Mouse (Mus musculus): ENCODE measurements around the gene Ciart. TPM values are rescaled to one million over a fixed set of nuclear protein-coding genes. Genes with fewer than 3 reads are reported as not detected.
"Not testable (repeated sequence)": the region's sequence is repeated elsewhere in the genome, so short reads cannot be mapped to it uniquely, and the experiment has no call there.

The Ciart gene
- total RNA-seq, 2 experiments from 2014 or later: 2.6 to 4.0 TPM

DNA sequence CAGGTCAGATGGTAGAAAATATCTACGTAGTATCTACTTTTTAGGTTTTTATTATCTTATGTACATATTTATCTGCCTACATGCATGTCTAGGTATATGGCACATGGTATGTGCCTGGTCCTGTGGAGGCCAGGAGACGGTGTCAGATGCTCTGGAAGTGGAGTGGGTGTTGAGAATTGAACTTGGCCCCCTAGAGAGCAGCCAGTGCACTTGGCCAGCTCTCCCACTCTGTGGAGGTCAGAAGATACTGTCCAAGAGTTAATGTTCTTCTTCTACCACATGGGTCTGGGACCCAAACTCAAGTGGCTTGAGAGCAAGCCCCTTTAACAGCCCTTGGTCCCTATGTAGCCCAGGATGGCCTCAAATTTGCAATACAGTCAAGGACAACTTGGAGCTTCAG is 14.6 kb downstream of the Ciart start:
- ATAC-seq (replicated peaks; ENCODE audit: poor library complexity, severe bottlenecking): no peak

DNA sequence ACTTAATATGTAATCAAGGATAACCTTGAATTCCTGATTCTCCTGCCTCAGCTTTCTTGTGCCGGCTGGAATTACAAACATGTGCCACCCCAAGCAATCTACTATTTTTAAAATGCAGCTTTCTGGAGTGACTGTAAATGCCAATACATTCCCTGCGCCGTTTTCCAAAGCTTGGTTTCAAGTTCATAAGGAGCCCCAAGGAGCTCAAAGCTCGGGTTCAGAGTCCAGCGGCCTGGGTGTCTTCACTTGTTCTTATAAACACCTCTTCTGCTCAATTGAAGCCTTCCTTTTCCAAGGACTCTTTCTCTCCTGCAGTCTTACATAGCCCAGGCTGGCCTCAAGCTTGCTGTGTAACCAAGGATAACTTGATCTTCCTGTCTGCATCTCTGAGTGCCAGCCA is 16.0 kb downstream of the Ciart start:
- no peak for ATAC-seq (replicated peaks; ENCODE audit: poor library complexity, severe bottlenecking)

DNA sequence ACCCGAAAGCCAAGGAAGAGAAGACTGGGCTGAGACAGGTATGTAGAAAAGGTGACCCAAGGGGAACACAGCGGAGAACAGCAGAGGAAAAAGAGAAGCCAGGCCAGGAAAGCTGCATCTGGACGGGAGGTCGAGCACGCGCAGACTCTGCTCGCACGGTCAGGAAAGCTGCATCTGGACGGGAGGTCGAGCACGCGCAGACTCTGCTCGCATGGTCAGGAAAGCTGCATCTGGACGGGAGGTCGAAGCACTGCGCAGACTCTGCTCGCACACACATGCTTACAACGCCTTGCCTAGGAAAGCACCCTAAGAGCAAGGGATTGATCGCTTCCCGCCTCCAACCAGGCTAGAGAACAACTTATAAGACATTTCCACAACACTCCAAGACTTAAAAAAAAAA is 16.5 kb downstream of the Ciart start:
- ATAC-seq (replicated peaks; ENCODE audit: poor library complexity, severe bottlenecking): no peak

DNA sequence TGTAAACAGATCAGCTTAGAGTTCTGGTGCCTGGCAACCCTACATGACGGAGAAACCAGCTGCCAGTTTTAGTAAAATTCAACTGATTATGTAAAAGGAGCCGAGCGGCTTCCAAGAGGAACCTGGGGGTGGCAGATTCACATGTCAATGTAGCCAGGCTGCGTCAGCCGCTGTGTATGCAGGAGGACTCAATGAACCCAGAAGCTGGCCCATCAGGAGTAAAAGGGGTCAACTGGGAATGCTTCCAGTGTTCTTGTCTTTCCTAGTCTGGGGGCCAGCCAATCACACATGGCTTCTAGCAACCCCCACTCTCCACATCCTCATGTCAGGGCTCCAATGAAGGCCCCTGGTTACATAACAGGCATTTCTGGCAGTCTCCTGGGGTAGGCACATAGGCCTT is 17.0 kb downstream of the Ciart start:
- ATAC-seq (replicated peaks; ENCODE audit: poor library complexity, severe bottlenecking): no peak

DNA sequence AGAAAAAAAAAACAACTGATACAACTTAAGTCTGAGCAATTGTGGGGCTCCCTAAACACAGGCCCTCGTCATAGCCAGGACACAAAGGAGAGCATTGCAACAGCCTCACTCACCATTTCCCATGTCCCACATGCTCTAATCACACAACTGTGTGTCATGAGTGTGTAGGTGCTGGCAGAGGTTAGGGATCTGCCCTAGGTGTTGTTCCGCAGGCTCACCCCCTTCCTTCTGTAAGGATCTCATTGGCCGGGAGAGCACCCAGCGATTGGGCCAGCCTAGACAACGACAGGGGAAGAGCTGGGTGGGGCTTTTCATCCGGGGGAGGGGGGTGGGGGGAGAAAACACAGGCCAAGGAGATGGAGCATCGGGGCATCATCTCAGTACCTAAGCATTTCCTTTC is 18.5 kb downstream of the Ciart start:
- no peak for ATAC-seq (replicated peaks; ENCODE audit: poor library complexity, severe bottlenecking)

DNA sequence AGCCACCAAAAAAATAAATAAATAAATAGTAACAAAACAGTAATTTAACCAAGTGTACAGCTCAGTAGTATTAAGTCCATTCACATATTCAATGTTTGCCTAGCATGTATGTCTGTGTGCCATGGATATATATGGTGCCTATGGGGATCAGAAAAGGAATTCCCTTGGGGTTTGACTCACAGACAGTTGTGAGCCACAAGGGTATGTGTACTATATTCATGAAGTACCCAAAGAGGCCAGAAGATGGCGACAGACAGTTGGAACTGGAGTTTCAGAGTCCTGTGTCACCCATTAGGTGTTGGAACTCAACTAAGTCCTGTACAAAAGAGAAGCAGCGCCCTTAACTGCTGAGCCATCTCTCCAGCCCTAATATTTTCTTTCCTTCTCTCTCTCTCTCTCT is 20.3 kb downstream of the Ciart start:
- ATAC-seq (replicated peaks; ENCODE audit: poor library complexity, severe bottlenecking): peak; percentile 98

DNA sequence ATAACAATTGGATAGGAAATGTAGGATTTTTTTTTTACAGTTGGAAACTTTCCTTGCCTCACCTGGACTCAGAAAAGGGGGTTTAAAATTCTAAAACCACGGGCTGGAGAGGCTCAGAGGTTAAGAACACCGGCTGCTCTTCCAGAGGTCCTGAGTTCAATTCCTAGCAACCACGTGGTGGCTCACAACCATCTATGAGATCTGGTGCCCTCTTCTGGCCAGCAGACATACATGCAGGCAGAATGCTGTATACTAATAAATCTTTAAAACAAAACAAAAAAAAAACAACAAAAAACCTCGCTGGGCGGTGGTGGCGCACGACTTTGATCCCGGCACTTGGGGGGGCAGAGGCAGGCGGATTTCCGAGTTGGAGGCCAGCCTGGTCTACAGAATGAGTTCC is 20.8 kb downstream of the Ciart start:
- ATAC-seq (replicated peaks; ENCODE audit: poor library complexity, severe bottlenecking): no peak

DNA sequence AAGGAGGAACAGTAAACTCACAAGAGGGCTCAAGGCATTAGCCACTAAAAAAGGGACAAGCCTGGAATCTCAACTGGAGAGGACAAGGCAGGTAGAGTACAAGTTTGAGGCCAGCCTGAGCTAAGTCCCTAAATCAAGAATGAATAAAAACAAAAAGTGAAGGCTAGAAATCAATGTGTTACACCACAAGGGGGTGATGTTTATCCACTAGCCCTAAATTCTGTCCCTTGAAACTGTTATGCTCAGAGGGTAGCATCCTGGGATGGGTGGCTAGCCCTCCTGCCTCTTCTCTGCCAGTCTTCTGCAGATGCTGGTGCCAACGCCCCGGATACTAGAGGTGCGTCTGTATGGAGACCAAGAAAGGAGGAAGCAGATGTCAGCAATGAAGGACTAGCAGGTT is 21.7 kb downstream of the Ciart start:
- ATAC-seq (replicated peaks; ENCODE audit: poor library complexity, severe bottlenecking): no peak

DNA sequence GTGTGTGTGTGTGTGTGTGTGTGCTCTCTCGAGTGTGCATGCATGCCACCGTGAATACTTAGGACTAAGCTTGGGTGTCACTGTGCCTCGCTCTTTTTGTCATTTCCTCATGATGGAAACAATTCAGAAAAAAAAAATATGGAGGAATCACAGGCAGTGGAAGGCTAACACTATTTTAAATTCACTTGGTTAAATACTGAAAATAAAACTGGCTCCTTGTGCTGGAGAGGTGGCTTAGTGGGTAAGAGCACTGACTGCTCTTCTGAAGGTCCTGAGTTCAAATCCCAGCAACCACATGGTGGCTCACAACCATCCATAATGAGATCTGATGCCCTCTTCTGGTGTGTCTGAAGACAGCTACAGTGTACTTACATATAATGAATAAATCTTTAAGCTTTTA is 23.8 kb downstream of the Ciart start:
- not testable (repeated sequence) for ATAC-seq (replicated peaks; ENCODE audit: poor library complexity, severe bottlenecking)

DNA sequence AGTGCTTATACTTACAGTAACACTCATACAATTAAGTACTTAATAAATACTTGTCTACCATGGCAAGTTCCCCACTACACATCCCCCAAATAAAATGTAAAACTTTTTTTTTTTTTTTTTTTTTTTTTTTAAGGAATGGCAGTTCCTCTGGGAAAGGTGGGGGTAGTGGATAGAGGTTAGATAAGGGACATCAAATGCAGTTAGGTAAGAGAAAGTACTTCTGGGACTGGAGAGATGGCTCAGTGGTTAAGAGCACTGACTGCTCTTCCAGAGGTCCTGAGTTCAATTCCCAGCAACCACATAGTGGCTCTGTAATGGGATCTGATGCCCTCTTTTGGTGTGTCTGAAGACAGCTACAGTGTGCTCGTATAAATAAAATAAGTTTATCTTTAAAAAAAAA is 25.0 kb downstream of the Ciart start:
- ATAC-seq (replicated peaks; ENCODE audit: poor library complexity, severe bottlenecking): not testable (repeated sequence)

DNA sequence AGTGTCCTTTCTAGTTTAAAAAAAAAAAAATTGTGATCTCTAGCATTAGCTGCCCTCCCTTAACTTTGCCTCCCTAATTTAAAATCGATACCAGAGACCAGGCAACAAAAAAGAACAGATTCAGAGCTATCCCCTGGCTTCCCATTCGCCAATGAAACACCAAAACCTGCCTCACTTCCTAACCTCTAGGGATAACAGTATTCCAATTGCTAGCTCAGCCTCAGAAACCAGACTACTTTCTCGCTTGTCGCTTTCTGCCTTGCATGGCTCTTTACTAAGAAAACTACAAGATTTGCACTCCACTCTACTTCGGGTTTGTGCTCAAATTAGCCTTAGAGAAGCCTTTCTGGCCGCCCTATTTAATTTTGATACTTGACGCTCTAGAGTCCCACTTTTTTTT is 25.9 kb downstream of the Ciart start:
- ATAC-seq (replicated peaks; ENCODE audit: poor library complexity, severe bottlenecking): no peak

DNA sequence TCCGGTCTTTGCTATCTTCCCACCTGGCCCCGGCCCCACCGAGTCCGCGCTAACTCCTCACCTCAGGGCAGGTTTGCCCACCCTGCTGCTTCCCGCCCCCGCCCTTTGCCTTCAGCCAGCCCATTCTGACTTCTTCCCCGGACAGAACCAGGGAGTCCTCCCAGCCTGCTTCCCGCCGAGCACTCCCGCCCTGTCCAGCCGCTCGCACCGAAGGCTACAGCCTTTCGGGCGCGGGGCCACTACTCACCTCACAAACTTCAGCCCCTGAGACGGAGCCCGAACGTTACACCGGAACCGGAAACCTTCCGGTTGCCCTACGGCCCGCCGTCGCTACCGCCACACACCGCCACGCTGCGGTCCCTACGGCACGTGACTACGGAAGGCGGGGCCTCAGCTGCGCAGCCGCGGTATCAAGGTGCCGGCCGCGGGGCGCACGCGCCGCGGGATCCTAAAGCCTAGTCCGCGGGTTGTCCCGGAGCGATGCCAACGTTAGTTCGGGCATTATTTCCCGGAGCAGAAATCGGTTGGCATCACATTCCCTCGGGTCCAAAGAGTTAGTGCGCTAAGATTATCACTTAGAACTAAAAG is 26.5 kb downstream of the Ciart start, which contains the start of gene Prpf3:
Gene Prpf3 (minus strand): TSS at position 384 of the 588 bp plus-strand sequence.
- ATAC-seq (replicated peaks; ENCODE audit: poor library complexity, severe bottlenecking): peak; percentile 99

DNA sequence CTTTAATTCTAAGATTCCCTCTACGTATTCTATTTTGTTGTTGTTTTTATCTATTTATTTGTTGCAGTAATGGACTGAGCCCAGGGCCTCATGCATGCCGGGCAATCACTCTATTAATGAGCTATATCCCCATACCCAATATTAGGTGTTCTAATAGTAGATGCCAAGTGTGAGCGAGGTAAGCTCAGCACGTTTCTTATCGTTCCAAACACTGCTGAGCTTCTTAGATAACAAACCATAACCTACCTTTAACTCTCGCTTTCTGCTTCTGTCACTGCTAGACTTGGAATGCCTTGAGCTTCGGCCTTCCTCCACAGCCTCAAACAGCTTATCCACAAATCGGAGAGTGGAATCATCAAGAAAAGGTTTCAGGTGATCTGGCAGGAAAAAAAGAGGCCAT is 30.7 kb downstream of the Ciart start:
- no peak for ATAC-seq (replicated peaks; ENCODE audit: poor library complexity, severe bottlenecking)

DNA sequence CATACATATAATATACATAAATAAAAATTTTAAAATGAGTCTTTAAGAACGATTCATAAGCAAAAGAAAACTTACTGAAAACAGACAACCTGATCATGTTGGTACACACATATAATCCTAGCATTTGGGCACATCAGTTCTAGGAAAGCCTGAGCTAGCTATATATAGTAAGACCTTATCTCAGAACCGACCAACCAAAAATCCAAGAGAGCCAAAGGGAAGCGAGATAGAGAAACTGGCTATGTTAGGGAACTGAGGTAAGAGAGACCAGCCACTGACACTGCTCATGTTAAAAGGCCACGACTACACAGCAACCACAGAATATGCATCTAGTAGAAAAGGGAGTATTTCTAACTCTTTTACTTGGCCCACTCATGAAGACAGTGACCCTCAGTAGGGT is 31.4 kb downstream of the Ciart start:
- ATAC-seq (replicated peaks; ENCODE audit: poor library complexity, severe bottlenecking): no peak

DNA sequence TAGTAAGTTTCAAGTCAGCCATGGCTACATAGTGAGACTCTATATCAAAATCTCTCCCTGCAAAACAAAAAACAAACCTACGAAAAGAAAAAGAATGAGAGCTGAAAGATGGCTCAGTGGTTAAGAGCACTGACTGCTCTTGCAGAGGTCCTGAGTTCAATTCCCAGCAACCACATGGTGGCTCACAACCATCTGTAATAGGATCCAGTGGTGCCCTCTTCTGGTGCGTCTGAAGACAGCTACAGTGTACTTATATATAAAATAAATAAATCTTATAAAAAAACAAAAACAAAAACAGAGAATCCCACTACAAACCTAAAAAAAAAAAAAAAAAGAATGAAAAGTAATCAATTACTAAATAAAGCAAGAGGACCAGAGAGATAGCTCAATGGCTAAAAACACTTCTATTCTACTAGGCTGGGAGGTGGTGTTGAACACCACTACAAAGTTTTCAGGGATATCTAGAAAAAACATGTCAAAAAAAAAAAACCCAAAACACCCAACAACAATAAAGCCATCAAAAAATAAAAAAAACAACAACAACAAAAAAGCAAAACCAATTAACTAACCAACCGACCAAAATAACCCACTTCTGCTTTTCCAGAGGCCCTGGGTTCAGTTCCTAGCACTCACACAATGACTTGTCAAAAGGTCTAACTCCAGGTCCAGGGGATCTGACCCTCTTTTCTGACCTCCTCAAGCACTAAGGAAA is 39.4 kb downstream of the Ciart start:
- ATAC-seq (replicated peaks; ENCODE audit: poor library complexity, severe bottlenecking): no peak

DNA sequence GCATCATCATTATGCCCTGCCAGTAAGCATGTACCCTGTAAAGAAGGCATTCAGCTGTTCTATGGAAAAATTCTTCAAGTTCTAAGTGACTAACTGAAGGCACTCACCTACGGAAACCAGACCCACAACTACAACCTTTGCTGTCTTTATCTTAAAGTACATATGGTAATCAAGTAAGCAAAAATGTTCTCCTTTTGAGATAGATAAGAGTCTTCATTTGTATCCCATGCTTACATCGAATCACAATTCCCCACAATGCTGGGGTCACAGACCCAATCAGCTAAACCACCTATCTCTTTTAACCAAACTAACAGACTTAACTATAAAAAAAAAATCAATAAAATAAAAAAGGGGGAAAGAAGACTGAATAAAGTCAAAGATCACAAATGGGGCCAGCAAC is 42.8 kb downstream of the Ciart start:
- ATAC-seq (replicated peaks; ENCODE audit: poor library complexity, severe bottlenecking): no peak

DNA sequence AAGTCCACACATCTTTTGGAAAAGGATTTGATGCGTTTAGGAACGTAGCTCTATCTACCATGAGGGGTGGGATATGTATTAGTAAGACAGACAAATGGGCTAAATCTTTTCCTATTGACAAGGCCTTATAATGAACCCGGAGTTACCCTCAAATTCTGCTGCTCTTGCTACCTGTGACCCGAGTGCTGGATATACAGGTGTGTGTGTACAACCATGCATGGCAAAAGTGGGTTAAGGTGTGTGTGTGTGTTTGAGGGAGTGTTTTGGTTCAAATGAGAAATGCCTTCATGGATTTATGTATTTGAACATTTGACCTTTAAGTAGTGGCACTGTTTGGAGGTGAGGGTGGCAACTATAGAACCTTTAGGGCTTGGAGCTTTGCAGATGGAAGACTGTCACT is 53.0 kb downstream of the Ciart start:
- no peak for ATAC-seq (replicated peaks; ENCODE audit: poor library complexity, severe bottlenecking)

Other genes starting within 250 kb of the Ciart start
- gene Mcl1, start 223.5 kb downstream of the Ciart start, total RNA-seq (2014; fragmentation: Nextera tagmentation): 88.5 and 94.4 TPM in 2 replicates
- gene Mcl1, start 223.5 kb downstream of the Ciart start, total RNA-seq (2017): 123 and 124 TPM in 2 replicates
- gene Adamtsl4, start 194.3 kb downstream of the Ciart start, total RNA-seq (2014; fragmentation: Nextera tagmentation): 0.23 and 1.4 TPM in 2 replicates
- gene Adamtsl4, start 194.3 kb downstream of the Ciart start, total RNA-seq (2017): 0.17 TPM in 1 of 2 replicates, not detected in the other
- 5.6 and 10.4 TPM in 2 replicates for gene Ecm1, start 142.7 kb downstream of the Ciart start, total RNA-seq (2014; fragmentation: Nextera tagmentation)
- 0.30 TPM in 1 of 2 replicates, not detected in the other for gene Ecm1, start 142.7 kb downstream of the Ciart start, total RNA-seq (2017)
- 63.0 and 69.1 TPM in 2 replicates for gene Tars2, start 122.0 kb downstream of the Ciart start, total RNA-seq (2014; fragmentation: Nextera tagmentation)
- 47.6 and 53.2 TPM in 2 replicates for gene Tars2, start 122.0 kb downstream of the Ciart start, total RNA-seq (2017)
- gene Rprd2, start 63.4 kb downstream of the Ciart start, total RNA-seq (2014; fragmentation: Nextera tagmentation): 56.0 and 56.8 TPM in 2 replicates
- gene Rprd2, start 63.4 kb downstream of the Ciart start, total RNA-seq (2017): 17.5 and 23.8 TPM in 2 replicates
- 49.6 and 60.8 TPM in 2 replicates for gene Prpf3, start 26.4 kb downstream of the Ciart start, total RNA-seq (2014; fragmentation: Nextera tagmentation)
- gene Prpf3, start 26.4 kb downstream of the Ciart start, total RNA-seq (2017): 35.9 and 45.7 TPM in 2 replicates
- gene Mrps21, start 10.7 kb downstream of the Ciart start, total RNA-seq (2014; fragmentation: Nextera tagmentation): 186 and 187 TPM in 2 replicates
- 342 and 431 TPM in 2 replicates for gene Mrps21, start 10.7 kb downstream of the Ciart start, total RNA-seq (2017)
- 36.7 and 51.1 TPM in 2 replicates for gene BC028528, start 9.8 kb upstream of the Ciart start, total RNA-seq (2014; fragmentation: Nextera tagmentation)
- 57.2 and 65.2 TPM in 2 replicates for gene BC028528, start 9.8 kb upstream of the Ciart start, total RNA-seq (2017)
- gene Aph1a, start 11.7 kb upstream of the Ciart start, total RNA-seq (2014; fragmentation: Nextera tagmentation): 67.0 and 69.0 TPM in 2 replicates
- 31.8 and 42.8 TPM in 2 replicates for gene Aph1a, start 11.7 kb upstream of the Ciart start, total RNA-seq (2017)
- not detected in 2 replicates for gene Car14, start 22.4 kb upstream of the Ciart start, total RNA-seq (2014; fragmentation: Nextera tagmentation)
- gene Car14, start 22.4 kb upstream of the Ciart start, total RNA-seq (2017): not detected in 2 replicates
- gene Anp32e, start 47.0 kb upstream of the Ciart start, total RNA-seq (2014; fragmentation: Nextera tagmentation): 159 and 191 TPM in 2 replicates
- gene Anp32e, start 47.0 kb upstream of the Ciart start, total RNA-seq (2017): 445 and 523 TPM in 2 replicates
- gene Plekho1, start 113.8 kb upstream of the Ciart start, total RNA-seq (2014; fragmentation: Nextera tagmentation): 45.7 and 59.7 TPM in 2 replicates
- gene Plekho1, start 113.8 kb upstream of the Ciart start, total RNA-seq (2017): 30.2 and 31.3 TPM in 2 replicates
- gene Vps45, start 176.2 kb upstream of the Ciart start, total RNA-seq (2014; fragmentation: Nextera tagmentation): 16.8 and 56.2 TPM in 2 replicates
- 13.1 and 13.6 TPM in 2 replicates for gene Vps45, start 176.2 kb upstream of the Ciart start, total RNA-seq (2017)
- 3.4 and 6.1 TPM in 2 replicates for gene Otud7b, start 222.3 kb upstream of the Ciart start, total RNA-seq (2014; fragmentation: Nextera tagmentation)
- gene Otud7b, start 222.3 kb upstream of the Ciart start, total RNA-seq (2017): 8.8 and 12.5 TPM in 2 replicates